Mouse (Mus musculus) ES-Bruce4 (cell line): ENCODE measurements around the gene Ceacam9. TPM values are rescaled to one million over a fixed set of nuclear protein-coding genes. Genes with fewer than 3 reads are reported as not detected.
"Not testable (repeated sequence)": the region's sequence is repeated elsewhere in the genome, so short reads cannot be mapped to it uniquely, and the experiment has no call there.

Experiments used
- H3K27ac ChIP-seq: 2 replicates; pipeline ENCODE4 v1.5.1; 2012; ENCODE audit warnings: low read length, inconsistent platforms; ENCODE audit not compliant: insufficient read depth
- H3K27me3 ChIP-seq: 2 replicates; pipeline ENCODE4 v1.6.1; 2012; ENCODE audit warnings: mild to moderate bottlenecking, low read length, inconsistent platforms; ENCODE audit not compliant: control insufficient read depth, poor library complexity, insufficient read depth, severe bottlenecking
- H3K36me3 ChIP-seq: 2 replicates; pipeline ENCODE4 v1.6.1; 2012; ENCODE audit warnings: inconsistent platforms, mild to moderate bottlenecking, low read length, moderate library complexity; ENCODE audit not compliant: control insufficient read depth, poor library complexity, insufficient read depth, severe bottlenecking
- H3K4me1 ChIP-seq: one replicate; pipeline ENCODE4 v1.8.1; 2011; ENCODE audit warnings: low read length; ENCODE audit not compliant: control insufficient read depth, insufficient read depth
- H3K4me3 ChIP-seq: 2 replicates; pipeline ENCODE4 v1.5.1; 2011; ENCODE audit warnings: low read depth, mild to moderate bottlenecking, low read length
- H3K9ac ChIP-seq: 2 replicates; pipeline ENCODE4 v1.6.1; 2012; ENCODE audit warnings: low read depth, mild to moderate bottlenecking, inconsistent platforms; ENCODE audit not compliant: poor library complexity, severe bottlenecking
- H3K9me3 ChIP-seq: replicated peaks from 2 replicates; pipeline ENCODE4 v1.6.1; 2012; ENCODE audit warnings: mild to moderate bottlenecking, low read length, inconsistent platforms; ENCODE audit not compliant: control insufficient read depth, poor library complexity, insufficient read depth, severe bottlenecking
- CTCF ChIP-seq: IDR thresholded peaks from one replicate; pipeline ENCODE4 v1.8.1; 2011; ENCODE audit warnings: low read depth, low read length
- EP300 ChIP-seq: IDR thresholded peaks from 2 replicates; pipeline ENCODE4 v1.6.1; 2011; ENCODE audit warnings: low read depth, low read length; ENCODE audit not compliant: insufficient read depth
- POLR2A ChIP-seq: IDR thresholded peaks from one replicate; pipeline ENCODE4 v1.8.1; 2011; ENCODE audit warnings: low read length; ENCODE audit not compliant: insufficient read depth
- polyA plus RNA-seq: library from polyadenylated mRNA; stranded (reverse); fragments of >200 nt; gene quantifications from 2 replicates; pipeline ENCODE4 v1.2.4, GENCODE M21; 2011; ENCODE audit warnings: low read depth; ENCODE audit not compliant: missing spikeins, insufficient read depth, insufficient read length

Gene Ceacam9
- polyA plus RNA-seq, 1 experiment: not detected

GRCm38 (mm10) chr7:16728596-16729348, 7.0 kb downstream of the Ceacam9 start:
- Histone ChIP-seq H3K4me1 (peaks cover 4% of the 10 kb centered on the region), H3K36me3 (no peaks in the 10 kb centered on the region), H3K9ac (peak overlapping the region; percentile 47; the same call in 1 of the 2 replicates), H3K4me3 (peak overlapping the region; percentile 64), H3K27ac (peak overlapping the region; percentile 11; the same call in 1 of the 2 replicates), H3K27me3 (no peaks in the 10 kb centered on the region), H3K9me3 (no peaks in the 10 kb centered on the region)
- TF ChIP-seq EP300 (no peak), CTCF (peak; percentile 44), POLR2A (no peak)

GRCm38 (mm10) chr7:16729563-16729962, 7.8 kb downstream of the Ceacam9 start:
- Histone ChIP-seq H3K4me3 (peak overlapping the region; percentile 64), H3K27ac (peak overlapping the region; percentile 47; the same call in 1 of the 2 replicates), H3K9ac (peak overlapping the region; percentile 47; the same call in 1 of the 2 replicates)
- not testable (repeated sequence) for H3K9me3 ChIP-seq, H3K27me3 ChIP-seq, H3K36me3 ChIP-seq, H3K4me1 ChIP-seq

GRCm38 (mm10) chr7:16730791-16731190, 9.1 kb downstream of the Ceacam9 start:
- Histone ChIP-seq H3K36me3 (no peaks in the 10 kb centered on the region), H3K27me3 (no peaks in the 10 kb centered on the region), H3K9me3 (no peaks in the 10 kb centered on the region), H3K4me1 (peaks cover 4% of the 10 kb centered on the region), H3K27ac (no peak overlapping the region; the same call in 1 of the 2 replicates), H3K4me3 (peak overlapping the region; percentile 49), H3K9ac (peak overlapping the region; percentile 40; the same call in 1 of the 2 replicates)
- no peak for TF ChIP-seq EP300
- TF ChIP-seq POLR2A: no peak
- TF ChIP-seq CTCF: no peak

DNA sequence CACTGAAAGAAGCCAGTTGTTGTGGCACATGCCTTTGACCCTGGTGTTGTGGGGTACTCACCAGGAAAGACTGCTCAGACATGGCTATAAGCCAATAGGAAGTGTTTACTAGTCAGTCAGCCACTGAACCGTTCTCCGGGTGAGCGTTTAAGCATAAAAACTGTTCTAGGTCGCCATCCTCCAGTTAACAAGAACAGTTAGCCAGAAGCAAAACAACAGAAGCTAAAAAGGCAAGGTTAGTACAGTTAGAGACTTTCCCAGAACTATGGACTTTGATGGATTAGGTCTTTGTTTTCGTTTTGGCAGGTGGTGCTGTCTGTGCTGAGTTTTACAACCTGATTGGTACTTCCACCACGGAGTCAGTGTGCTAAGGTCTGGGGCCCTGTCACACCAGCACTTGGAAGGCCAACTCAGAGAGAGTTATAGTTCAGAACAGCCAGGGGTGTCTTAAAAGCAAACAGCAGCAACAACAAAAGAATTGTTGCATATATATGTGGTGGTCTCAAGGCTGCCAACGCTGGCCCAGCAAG, 10.2 kb downstream of the Ceacam9 start:
- no peak for TF ChIP-seq POLR2A
- TF ChIP-seq CTCF: no peak
- no peak for TF ChIP-seq EP300
- Histone ChIP-seq H3K4me1 (peaks cover 4% of the 10 kb centered on the region), H3K27me3 (no peaks in the 10 kb centered on the region), H3K36me3 (no peaks in the 10 kb centered on the region), H3K9ac (no peak overlapping the region), H3K9me3 (no peaks in the 10 kb centered on the region), H3K27ac (no peak overlapping the region), H3K4me3 (no peak overlapping the region)

GRCm38 (mm10) chr7:16737606-16738072, 15.9 kb downstream of the Ceacam9 start:
- Histone ChIP-seq H3K9me3 (no peaks in the 10 kb centered on the region), H3K4me1 (no peaks in the 10 kb centered on the region), H3K4me3 (peak overlapping the region; percentile 75), H3K27ac (no peak overlapping the region), H3K36me3 (no peaks in the 10 kb centered on the region), H3K27me3 (no peaks in the 10 kb centered on the region), H3K9ac (peak overlapping the region; percentile 76)
- TF ChIP-seq POLR2A (no peak), CTCF (no peak), EP300 (no peak)

- H3K4me1 ChIP-seq: no peaks in the 10 kb centered on the region
- no peaks in the 10 kb centered on the region for H3K27me3 ChIP-seq
- H3K9me3 ChIP-seq: no peaks in the 10 kb centered on the region
- peak within 1 kb of the TSS; percentile 76 for H3K9ac ChIP-seq
- H3K4me3 ChIP-seq: peak within 1 kb of the TSS; percentile 93
- no peaks in the 10 kb centered on the region for H3K36me3 ChIP-seq
- H3K27ac ChIP-seq: no peak within 1 kb of the TSS
- TF ChIP-seq CTCF: no peak
- TF ChIP-seq POLR2A: no peak
- TF ChIP-seq EP300: no peak
These were observed 16.5 kb downstream of the Ceacam9 start, which contains the start of gene Ap2s1 for GRCm38 (mm10) chr7:16738073-16738696. Gene Ap2s1, plus strand, starts transcription at chr7:16738410.
